Mouse (Mus musculus) neural tube, embryonic 11.5 days (tissue): Measurements from ENCODE around the gene Myo10. TPM values are rescaled to one million over a fixed set of nuclear protein-coding genes. Genes with fewer than 3 reads are reported as not detected.

Experiments
- ATAC-seq: fragments of 200-750 bp; cut with Nextera tagmentation; 2 replicates; pipeline ENCODE4 v1.8.0; 2017; ENCODE audit warnings: moderate number of reproducible peaks, mild to moderate bottlenecking, moderate TSS enrichment, moderate library complexity; ENCODE audit not compliant: insufficient read depth, low FRiP score, low TSS enrichment
- DNase-seq: peaks from one replicate; pipeline ENCODE4 v3.0.0-alpha.2; 2015; ENCODE audit warnings: low spot score
- H3K27ac ChIP-seq: fragments of 300-500 bp; sonication (generic); 2 replicates; pipeline ENCODE4 v1.5.1; 2014; ENCODE audit warnings: low read depth, mild to moderate bottlenecking, low read length
- H3K27me3 ChIP-seq: fragments of 300-500 bp; sonication (generic); 2 replicates; pipeline ENCODE4 v1.6.1; 2014; ENCODE audit warnings: mild to moderate bottlenecking, low read length, mixed read lengths; ENCODE audit not compliant: control insufficient read depth, insufficient read depth
- H3K36me3 ChIP-seq: fragments of 300-500 bp; sonication (generic); 2 replicates; pipeline ENCODE4 v1.6.1; 2014; ENCODE audit warnings: mild to moderate bottlenecking, low read length, moderate library complexity, mixed read lengths; ENCODE audit not compliant: control insufficient read depth, insufficient read depth
- H3K4me1 ChIP-seq: fragments of 300-500 bp; sonication (generic); 2 replicates; pipeline ENCODE4 v1.6.1; 2014; ENCODE audit warnings: low read length, mixed read lengths; ENCODE audit not compliant: control insufficient read depth, insufficient read depth
- H3K4me2 ChIP-seq: fragments of 300-500 bp; sonication (generic); 2 replicates; pipeline ENCODE4 v1.6.1; 2014; ENCODE audit warnings: low read depth, mild to moderate bottlenecking, moderate library complexity
- H3K4me3 ChIP-seq: fragments of 300-500 bp; sonication (generic); 2 replicates; pipeline ENCODE4 v1.5.1; 2014; ENCODE audit warnings: low read depth, low read length
- H3K9ac ChIP-seq: fragments of 300-500 bp; sonication (generic); 2 replicates; pipeline ENCODE4 v1.6.1; 2014; ENCODE audit warnings: mild to moderate bottlenecking, low read length
- H3K9me3 ChIP-seq: fragments of 300-500 bp; sonication (generic); 2 replicates; pipeline ENCODE4 v1.6.1; 2016; ENCODE audit warnings: low read length; ENCODE audit not compliant: control insufficient read depth
- WGBS: fragments of 180-500 bp; shearing (Covaris S2); extraction: QIAGEN DNeasy Blood & Tissue Kit; methylation state at CpG from one replicate; pipeline ENCODE4 v1.1.7; 2014; 5-methylcytosine and 5-hydroxymethylcytosine counted together
- polyA plus RNA-seq: library from polyadenylated mRNA; unstranded; fragments of >200 nt; fragmentation: Nextera tagmentation; extraction: Ambion mirVana; gene quantifications from 2 replicates; pipeline ENCODE4 v1.2.1, GENCODE M21; 2014

The Myo10 gene
- polyA plus RNA-seq, 1 experiment from 2014 or later, result 40.5 TPM

- Histone ChIP-seq H3K4me2 (no peak overlapping the region; the same call in 1 of the 2 replicates), H3K4me1 (peaks cover 74% of the 10 kb centered on the region), H3K36me3 (no peaks in the 10 kb centered on the region), H3K9ac (no peak overlapping the region), H3K27ac (peak overlapping the region; percentile 78), H3K4me3 (no peak overlapping the region), H3K9me3 (no peaks in the 10 kb centered on the region), H3K27me3 (no peaks in the 10 kb centered on the region)
- ATAC-seq (no peak), DNase-seq (no peak)
- 65% methylated on average over 2 of the region's 2 CpGs for WGBS
Observed at GRCm38 (mm10) chr15:25761049-25761448, 138.7 kb downstream of the Myo10 start.

DNA sequence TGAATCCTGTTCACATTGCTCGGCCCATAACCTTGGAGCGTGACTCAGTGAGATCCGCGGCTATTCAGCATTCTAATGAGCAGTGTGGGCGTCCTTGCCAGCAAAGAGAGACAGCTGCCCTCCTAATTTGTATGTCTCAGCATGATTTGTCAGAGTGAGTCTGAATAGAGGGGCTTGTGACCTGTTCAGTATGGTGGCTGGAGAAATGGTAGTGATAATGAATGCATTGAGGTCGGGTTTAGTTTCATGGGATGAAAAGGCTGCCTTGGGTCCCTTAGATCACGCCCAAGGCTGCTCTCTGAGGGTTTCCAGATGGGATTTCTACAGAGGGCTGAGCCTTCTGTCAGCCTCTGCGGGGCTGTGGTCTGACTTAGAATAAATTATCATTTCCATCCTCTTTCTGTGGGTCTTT, 139.5 kb downstream of the Myo10 start:
- Histone ChIP-seq H3K9ac (no peak overlapping the region), H3K27ac (peak overlapping the region; percentile 78), H3K36me3 (no peaks in the 10 kb centered on the region), H3K9me3 (no peaks in the 10 kb centered on the region), H3K4me1 (peaks cover 73% of the 10 kb centered on the region), H3K27me3 (no peaks in the 10 kb centered on the region), H3K4me3 (no peak overlapping the region), H3K4me2 (peak overlapping the region; percentile 13)
- peak; percentile 84 for ATAC-seq
- DNase-seq, result peak; percentile 76
- 9% methylated on average over 8 of the region's 8 CpGs for WGBS

- Histone ChIP-seq H3K9ac (no peak overlapping the region), H3K4me2 (peak overlapping the region; percentile 5)
Observed at GRCm38 (mm10) chr15:25762306-25762705, 140.0 kb downstream of the Myo10 start.

GRCm38 (mm10) chr15:25763106-25763505, 140.8 kb downstream of the Myo10 start:
- Histone ChIP-seq H3K4me1 (peaks cover 70% of the 10 kb centered on the region), H3K27ac (peak overlapping the region; percentile 78), H3K9ac (peak overlapping the region; percentile 47), H3K4me3 (no peak overlapping the region), H3K27me3 (no peaks in the 10 kb centered on the region), H3K36me3 (no peaks in the 10 kb centered on the region), H3K4me2 (peak overlapping the region; percentile 5), H3K9me3 (no peaks in the 10 kb centered on the region)
- WGBS, result 49% methylated on average over 7 of the region's 7 CpGs
- DNase-seq, result no peak
- no peak for ATAC-seq

More at GRCm38 (mm10) chr15:25762306-25762705, 140.0 kb downstream of the Myo10 start:
- Histone ChIP-seq H3K4me3 (no peak overlapping the region), H3K36me3 (no peaks in the 10 kb centered on the region), H3K27me3 (no peaks in the 10 kb centered on the region), H3K9me3 (no peaks in the 10 kb centered on the region), H3K27ac (peak overlapping the region; percentile 78), H3K4me1 (peaks cover 73% of the 10 kb centered on the region)
- peak; percentile 56 for ATAC-seq
- WGBS, result 7% methylated on average over 8 of the region's 8 CpGs
- peak; percentile 66 for DNase-seq

DNA sequence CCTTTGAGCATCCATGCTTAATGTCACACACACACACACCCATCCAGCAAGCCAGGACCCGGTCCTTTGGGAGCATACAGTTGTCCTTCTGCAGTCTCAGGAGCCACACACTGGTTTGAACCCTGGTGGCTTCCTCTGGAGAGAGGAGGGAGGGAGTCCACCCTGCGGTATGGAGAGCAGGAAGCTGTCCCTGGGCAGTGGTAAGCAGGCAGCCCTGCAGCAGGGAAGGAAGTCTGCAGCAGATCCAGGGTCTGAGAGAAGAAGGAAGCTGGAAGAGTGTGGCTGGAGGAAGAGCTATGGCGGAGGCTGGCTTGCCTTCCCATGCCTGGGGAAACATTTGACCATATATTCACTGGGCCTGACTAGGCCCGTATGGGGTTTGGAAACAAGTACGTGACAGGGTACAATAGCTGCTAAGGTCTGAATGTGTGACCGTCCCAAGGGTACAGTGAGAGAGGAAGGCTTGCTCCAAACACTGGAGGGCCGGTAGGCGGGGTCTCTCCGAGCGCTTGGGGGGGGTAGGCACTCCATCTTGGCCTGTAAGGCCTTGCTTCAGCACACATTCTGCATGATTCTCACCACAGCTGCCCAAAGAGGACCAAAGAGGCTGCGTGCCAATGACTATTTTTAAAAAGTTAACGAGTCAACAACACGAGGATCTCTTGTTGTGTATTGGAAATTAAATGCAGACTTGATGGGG, 142.5 kb downstream of the Myo10 start:
- H3K4me2 ChIP-seq, result no peak overlapping the region

GRCm38 (mm10) chr15:25767777-25768176, 145.5 kb downstream of the Myo10 start:
- no peak overlapping the region for H3K4me3 ChIP-seq
- no peak overlapping the region for H3K27ac ChIP-seq
- H3K27me3 ChIP-seq, result no peaks in the 10 kb centered on the region
- H3K4me2 ChIP-seq, result no peak overlapping the region
- DNase-seq, result no peak
- WGBS, result 65% methylated on average over 6 of the region's 6 CpGs
- H3K36me3 ChIP-seq, result no peaks in the 10 kb centered on the region
- H3K9me3 ChIP-seq, result no peaks in the 10 kb centered on the region
- H3K9ac ChIP-seq, result no peak overlapping the region
- peaks cover 37% of the 10 kb centered on the region for H3K4me1 ChIP-seq
- ATAC-seq, result no peak

More for the DNA sequence above, 142.5 kb downstream of the Myo10 start:
- 79% methylated on average over 13 of the region's 13 CpGs for WGBS
- H3K9ac ChIP-seq, result no peak overlapping the region
- ATAC-seq (no peak), DNase-seq (no peak)
- H3K4me1 ChIP-seq, result peaks cover 60% of the 10 kb centered on the region
- no peaks in the 10 kb centered on the region for H3K9me3 ChIP-seq
- no peaks in the 10 kb centered on the region for H3K27me3 ChIP-seq
- 0 out of 2 replicates have a peak overlapping the region, but pooled peaks have one; percentile 3 for H3K27ac ChIP-seq
- no peak overlapping the region for H3K4me3 ChIP-seq
- no peaks in the 10 kb centered on the region for H3K36me3 ChIP-seq

GRCm38 (mm10) chr15:25769524-25770255, 147.4 kb downstream of the Myo10 start:
- Histone ChIP-seq H3K4me2 (no peak overlapping the region), H3K9me3 (no peaks in the 10 kb centered on the region), H3K4me1 (peaks cover 29% of the 10 kb centered on the region), H3K36me3 (no peaks in the 10 kb centered on the region), H3K9ac (no peak overlapping the region), H3K27ac (no peak overlapping the region), H3K4me3 (no peak overlapping the region), H3K27me3 (no peaks in the 10 kb centered on the region)
- 66% methylated on average over 9 of the region's 9 CpGs for WGBS
- DNase-seq (no peak), ATAC-seq (no peak)

- ATAC-seq (no peak), DNase-seq (no peak)
- Histone ChIP-seq H3K27me3 (no peaks in the 10 kb centered on the region), H3K27ac (no peak overlapping the region), H3K4me1 (peaks cover 33% of the 10 kb centered on the region), H3K36me3 (no peaks in the 10 kb centered on the region), H3K9me3 (no peaks in the 10 kb centered on the region), H3K4me3 (no peak overlapping the region), H3K4me2 (no peak overlapping the region), H3K9ac (no peak overlapping the region)
- WGBS, result 89% methylated on average over 10 of the region's 10 CpGs
Observed at GRCm38 (mm10) chr15:25771782-25772181, 149.5 kb downstream of the Myo10 start.
